In the genomic region with DNA sequence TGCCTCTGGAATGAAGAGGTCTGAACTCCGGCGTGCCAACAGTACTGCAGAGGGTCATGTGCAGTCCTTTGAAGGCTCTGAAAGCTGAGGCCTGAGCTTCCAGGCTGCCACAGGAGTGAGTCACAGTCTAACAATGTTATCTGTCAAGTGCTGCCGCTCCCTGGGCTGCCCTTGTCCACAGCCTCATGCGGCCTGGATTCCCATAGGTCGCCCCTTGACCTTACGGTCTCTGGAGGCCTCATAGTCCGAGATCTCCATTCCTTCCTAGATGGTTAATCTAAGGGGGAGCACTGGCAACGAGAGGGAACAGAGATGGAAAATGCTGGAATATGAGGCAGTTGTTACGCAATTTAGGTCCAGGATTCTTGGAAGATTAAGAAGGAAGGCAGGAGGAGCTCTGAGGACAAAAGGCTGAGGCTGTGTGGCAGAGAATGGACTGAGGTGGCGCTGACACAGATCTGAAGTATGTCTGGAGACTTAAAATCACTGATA, we compare ENCODE assay signal across 9 mouse cellular contexts. TPM values are rescaled to one million over a fixed set of nuclear protein-coding genes. Genes with fewer than 3 reads are reported as not detected.
A peak's percentile ranks its signal among the peaks of the same experiment; 100 is the strongest.
DNase-seq lines count a peak whose midpoint lies in the region; ATAC-seq and TF ChIP-seq lines count a peak whose summit lies in the region.
"Had no signal": no experiment of that assay in that cellular context is flagged by ENCODE, and none has a peak within 500 bp of the region (broad histone marks: within the 10 kb centered on the region; RNA-seq: fewer than 3 reads in every experiment).

No protein-coding gene starts in this region.

- WGBS in kidney, postnatal 0 days: 51% methylated on average over 10 of the region's 10 CpGs
- WGBS in intestine, embryonic 16.5 days: 34% methylated on average over 10 of the region's 10 CpGs

- H3K36me3 ChIP-seq in kidney, postnatal 0 days (ENCODE audit: insufficient read depth, low read length): no peaks in the 10 kb centered on the region
- H3K36me3 ChIP-seq in intestine, embryonic 16.5 days (ENCODE audit: control insufficient read depth, insufficient read depth, low read length): no peaks in the 10 kb centered on the region

- H3K27me3 ChIP-seq in kidney, postnatal 0 days (ENCODE audit: insufficient read depth, low read length): no peaks in the 10 kb centered on the region
- H3K27me3 ChIP-seq in intestine, embryonic 16.5 days (replicated peaks; ENCODE audit: control insufficient read depth, insufficient read depth, low read length): no peaks in the 10 kb centered on the region

- H3K4me2 ChIP-seq in kidney, postnatal 0 days (ENCODE audit: low read length): no peak overlapping the region
- H3K4me2 ChIP-seq in intestine, embryonic 16.5 days (ENCODE audit: low read depth, low read length): no peak overlapping the region

- ATAC-seq in kidney, postnatal 0 days (replicated peaks; ENCODE audit: low FRiP score, low read depth): no peak
- ATAC-seq in intestine, embryonic 16.5 days: peak; percentile 97

- no peaks in the 10 kb centered on the region for H3K9me3 ChIP-seq in kidney, postnatal 0 days (replicated peaks; ENCODE audit: low read length)
- H3K9me3 ChIP-seq in intestine, embryonic 16.5 days (ENCODE audit: control insufficient read depth, low read length): no peaks in the 10 kb centered on the region

- H3K9ac ChIP-seq in kidney, postnatal 0 days (ENCODE audit: low read depth, low read length): no peak overlapping the region
- peak overlapping the region; percentile 4; the same call in 1 of the 2 replicates for H3K9ac ChIP-seq in intestine, embryonic 16.5 days (ENCODE audit: low read depth, low read length)

- TF ChIP-seq CTCF in kidney, postnatal 0 days (IDR thresholded peaks at IDR 0.05; ENCODE audit: low read depth): no peak
- peak; percentile 15; the same call in 1 of the 2 replicates for TF ChIP-seq CTCF in gastrocnemius, adult 2 months (IDR thresholded peaks at IDR 0.05)

- DNase-seq in kidney, postnatal 0 days (ENCODE audit: low spot score): peak; percentile 40
- DNase-seq in kidney, adult 9 months: no peak
- DNase-seq in gastrocnemius, adult 2 months: peak; percentile 44
- DNase-seq in testis, postnatal 10 days (ENCODE audit: low spot score): peak; percentile 52
- no peak for DNase-seq in left cerebral cortex, adult 11 months (ENCODE audit: low spot score)
- DNase-seq in right cerebral cortex, postnatal 36 days (ENCODE audit: low spot score in 2 of 2): no peak
- DNase-seq in right cerebral cortex, adult 2 months (ENCODE audit: low spot score in 2 of 2): no peak

- H3K4me1 ChIP-seq in kidney, postnatal 0 days (replicated peaks; ENCODE audit: insufficient read depth, low read length): no peaks in the 10 kb centered on the region
- peaks cover 5% of the 10 kb centered on the region; the same call in 1 of the 2 replicates for H3K4me1 ChIP-seq in intestine, embryonic 16.5 days (ENCODE audit: control insufficient read depth, insufficient read depth, low read length)

- intact Hi-C loops in gastrocnemius, adult 2 months (cut with DNase I): no loop called here

- no peak overlapping the region; the same call in 1 of the 2 replicates for H3K27ac ChIP-seq in kidney, postnatal 0 days
- peak overlapping the region; percentile 70 for H3K27ac ChIP-seq in gastrocnemius, adult 2 months
- H3K27ac ChIP-seq in intestine, embryonic 16.5 days (ENCODE audit: low read length): peak overlapping the region; percentile 49

- no peak overlapping the region for H3K4me3 ChIP-seq in kidney, postnatal 0 days (replicated peaks; ENCODE audit: low read depth, low read length)
- no peak overlapping the region for H3K4me3 ChIP-seq in gastrocnemius, adult 2 months
- H3K4me3 ChIP-seq in intestine, embryonic 16.5 days (ENCODE audit: low read length): no peak overlapping the region

RNA-seq across cellular contexts. Expression of gene Meioc, which starts 19.6 kb away (rescaled TPM):
- 0.32 and 0.36 TPM in 2 replicates for polyA plus RNA-seq in kidney, postnatal 0 days (2015; fragmentation: Nextera tagmentation; extraction: Ambion mirVana)
- not detected for total RNA-seq in gastrocnemius, adult 2 months (2021)
- 0.24 and 0.65 TPM in 2 replicates for polyA plus RNA-seq in intestine, embryonic 16.5 days (2015; fragmentation: Nextera tagmentation; extraction: Ambion mirVana)
- total RNA-seq: common myeloid progenitor, adult 5-6 weeks had no signal

RNA-seq across cellular contexts. Expression of gene Fzd2, which starts 39.7 kb away (rescaled TPM):
- polyA plus RNA-seq in kidney, postnatal 0 days (2015; fragmentation: Nextera tagmentation; extraction: Ambion mirVana): 21.8 and 25.9 TPM in 2 replicates
- total RNA-seq in gastrocnemius, adult 2 months (2021): 1 to 10 TPM; 1.2 to 2.1 TPM
- 9.4 and 9.8 TPM in 2 replicates for polyA plus RNA-seq in intestine, embryonic 16.5 days (2015; fragmentation: Nextera tagmentation; extraction: Ambion mirVana)
- total RNA-seq: common myeloid progenitor, adult 5-6 weeks had no signal

RNA-seq across cellular contexts. Expression of gene Ccdc43, which starts 53.6 kb away (rescaled TPM):
- 35.3 and 42.8 TPM in 2 replicates for polyA plus RNA-seq in kidney, postnatal 0 days (2015; fragmentation: Nextera tagmentation; extraction: Ambion mirVana)
- 10 to 100 TPM; 76.9 to 85.9 TPM for total RNA-seq in gastrocnemius, adult 2 months (2021)
- 36.7 and 39.9 TPM in 2 replicates for polyA plus RNA-seq in intestine, embryonic 16.5 days (2015; fragmentation: Nextera tagmentation; extraction: Ambion mirVana)

Comparison
In these comparisons a context has a peak if more than half of its experiments do, and no peak if none do; other contexts are left out.
1. DNase-seq: peak in kidney, postnatal 0 days (single experiment), gastrocnemius, adult 2 months (single experiment) and testis, postnatal 10 days (single experiment); none in kidney, adult 9 months (single experiment), left cerebral cortex, adult 11 months (single experiment), right cerebral cortex, postnatal 36 days (0 of 2) and right cerebral cortex, adult 2 months (0 of 2).